Mouse (Mus musculus) spleen, postnatal 36 days (tissue): Measurements from ENCODE around the gene Med15.

Source experiments
- DNase-seq, 2 experiments: peaks; one replicate each; pipeline ENCODE4 v3.0.0; 2022; ENCODE audit warnings: low spot score in 2 of 2, mixed read lengths in 1 of 2

The Med15 gene

DNA sequence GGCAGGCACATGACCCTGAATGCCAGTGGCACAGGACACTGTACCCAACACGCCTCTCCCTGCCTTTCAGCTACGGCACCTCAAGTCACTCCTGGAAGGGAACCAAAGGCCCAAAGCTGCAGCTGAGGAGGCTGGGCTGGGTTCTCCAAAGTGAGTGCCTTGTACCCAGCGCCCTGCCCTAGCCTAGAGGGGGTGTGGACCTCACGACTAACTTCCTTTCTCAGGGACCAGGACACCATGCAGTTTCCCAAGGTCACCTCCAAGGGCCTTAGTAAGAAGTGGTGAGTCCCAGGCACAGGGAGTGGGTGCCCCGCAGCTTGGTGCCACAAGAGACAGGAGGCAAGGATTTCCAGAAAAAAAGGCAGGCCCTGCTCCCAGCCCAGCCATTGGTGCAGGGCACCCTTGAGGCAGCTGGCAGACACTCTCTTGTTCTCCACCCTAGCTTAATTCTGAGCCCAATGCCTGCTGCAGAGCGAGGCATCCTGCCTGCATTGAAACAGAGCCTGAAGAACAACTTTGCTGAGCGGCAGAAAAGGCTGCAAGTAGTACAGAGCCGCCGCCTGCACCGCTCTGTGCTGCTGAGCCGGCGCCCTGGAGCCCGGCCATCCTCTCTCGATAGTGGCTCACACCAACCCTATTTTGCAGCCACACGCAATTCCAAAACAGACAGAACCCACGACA lies 82.6 kb downstream of the Med15 start:
- DNase-seq, result no peak

DNA sequence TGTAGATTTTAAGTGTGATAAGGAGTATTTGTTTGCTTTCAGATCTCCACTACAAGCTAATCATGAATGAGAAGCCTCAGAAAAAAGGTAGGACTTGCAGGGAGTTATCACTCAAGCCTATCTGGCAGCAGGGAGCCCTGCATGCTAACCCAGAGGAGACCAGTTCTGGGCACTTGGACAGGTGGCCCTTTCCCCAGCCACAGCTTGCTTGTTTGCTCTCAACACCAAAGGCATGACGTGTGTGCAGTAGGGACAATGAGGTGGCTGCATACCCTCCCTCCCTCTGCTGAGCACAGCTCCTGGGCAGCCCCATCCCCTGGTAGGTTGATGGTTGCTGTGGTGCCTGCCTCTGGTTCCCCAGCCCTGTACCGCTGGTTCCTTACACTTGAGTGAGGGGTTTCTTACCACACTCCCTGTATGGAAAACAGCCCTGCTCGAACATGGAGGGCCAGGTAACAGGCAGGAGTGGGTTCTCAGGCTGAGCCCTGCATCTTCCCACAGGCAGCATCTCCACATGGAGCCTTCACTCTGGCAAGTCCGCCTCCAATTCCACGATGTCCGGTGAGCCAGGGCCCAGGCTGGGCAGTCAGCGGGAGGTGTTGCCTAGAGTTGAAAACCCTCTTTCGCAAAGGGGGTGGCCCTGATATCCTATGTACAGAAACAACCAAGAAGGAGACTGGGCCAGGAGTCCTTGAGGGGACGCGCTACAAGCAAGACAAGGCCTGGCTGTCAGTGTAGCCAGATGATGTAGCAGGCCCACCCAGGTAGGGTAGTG lies 84.9 kb downstream of the Med15 start:
- DNase-seq, result no peak

DNA sequence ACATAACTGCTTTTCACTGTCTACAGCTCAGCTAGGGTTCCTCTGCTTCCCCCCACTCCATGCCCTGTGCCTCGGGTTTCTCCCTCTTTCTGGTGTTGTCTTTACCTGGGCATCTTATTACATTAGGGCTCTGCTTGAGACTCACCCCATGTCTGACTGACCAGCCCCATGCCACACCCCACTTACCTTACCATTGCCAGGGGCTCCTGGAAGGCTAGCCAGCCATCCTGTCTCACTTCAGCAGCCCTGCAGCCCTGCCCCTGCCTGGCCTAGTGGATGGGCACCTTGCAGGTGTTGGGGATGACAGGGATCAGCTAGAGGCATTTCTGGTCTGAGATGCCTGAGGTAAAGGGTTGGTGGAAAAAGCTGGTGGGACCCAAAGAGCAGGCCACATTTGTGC lies 85.5 kb downstream of the Med15 start:
- no peak for DNase-seq

DNA sequence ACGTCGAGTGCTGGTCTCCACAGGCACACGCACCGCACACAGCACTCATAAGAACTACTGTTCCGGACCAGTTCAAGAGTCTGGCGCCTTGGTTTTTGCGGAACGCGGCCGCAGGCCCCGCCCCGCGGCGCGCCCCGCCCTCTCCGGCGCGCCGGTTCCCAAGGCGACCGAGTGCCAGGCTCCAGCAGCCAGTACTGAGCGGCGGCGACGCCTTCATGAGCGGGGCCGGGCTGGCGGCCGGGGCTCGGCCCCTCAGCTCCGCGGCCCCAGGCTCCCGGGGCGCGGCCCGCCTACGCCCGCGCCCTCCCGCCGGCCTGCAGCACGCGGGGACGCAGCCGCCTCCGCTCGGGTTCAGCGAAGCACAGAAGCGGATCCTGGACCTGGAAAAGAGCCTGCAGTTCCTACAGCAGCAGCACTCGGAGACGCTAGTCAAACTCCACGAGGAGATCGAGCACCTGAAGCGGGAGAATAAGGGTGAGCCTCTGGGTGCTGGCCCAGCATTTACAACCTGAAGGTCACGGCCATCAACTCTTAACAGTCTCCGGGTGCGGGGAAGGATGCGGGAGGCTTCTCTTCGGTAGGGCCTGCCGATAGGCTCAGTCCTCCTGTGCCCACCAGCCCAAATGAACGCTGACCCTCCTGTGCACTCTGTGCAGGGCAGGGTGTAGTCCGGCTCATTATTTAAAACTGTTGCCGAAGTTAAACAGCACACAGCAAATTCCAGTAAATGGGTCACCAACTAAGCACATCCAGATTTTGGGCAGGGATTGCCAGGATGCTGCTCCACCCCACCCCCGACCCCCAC lies 86.2 kb downstream of the Med15 start, which contains the start of gene Ccdc74a:
Gene Ccdc74a (plus strand): TSS at position 161 of the 805 bp plus-strand sequence.
- peak; percentile 81 to 83 for DNase-seq

DNA sequence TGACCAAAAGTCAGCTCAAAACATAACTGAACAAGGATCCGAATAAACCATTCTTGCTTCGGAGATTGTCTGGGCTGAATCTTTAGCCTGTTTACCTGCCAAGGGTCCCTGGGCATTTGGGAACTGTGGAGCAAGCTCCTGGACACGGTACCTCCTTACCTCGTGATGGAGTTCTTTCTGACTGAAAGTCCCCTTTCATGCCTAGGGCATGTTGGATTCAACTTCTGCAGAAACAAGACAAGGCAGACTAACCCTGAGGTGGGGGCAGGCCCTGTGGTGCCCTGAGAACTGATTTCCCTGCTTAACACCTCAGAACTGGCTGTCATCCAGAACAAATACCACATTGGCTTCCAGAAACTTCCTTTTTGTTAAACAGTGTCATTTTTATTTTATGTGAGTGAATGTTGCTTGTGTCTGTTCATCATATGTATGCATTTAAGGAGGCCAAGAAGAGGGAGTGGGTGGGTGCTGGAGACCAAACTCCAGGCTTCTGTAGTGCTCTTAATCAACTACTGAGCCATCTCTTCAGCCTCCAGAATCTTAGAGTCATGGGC lies 89.2 kb downstream of the Med15 start:
- DNase-seq, result no peak

DNA sequence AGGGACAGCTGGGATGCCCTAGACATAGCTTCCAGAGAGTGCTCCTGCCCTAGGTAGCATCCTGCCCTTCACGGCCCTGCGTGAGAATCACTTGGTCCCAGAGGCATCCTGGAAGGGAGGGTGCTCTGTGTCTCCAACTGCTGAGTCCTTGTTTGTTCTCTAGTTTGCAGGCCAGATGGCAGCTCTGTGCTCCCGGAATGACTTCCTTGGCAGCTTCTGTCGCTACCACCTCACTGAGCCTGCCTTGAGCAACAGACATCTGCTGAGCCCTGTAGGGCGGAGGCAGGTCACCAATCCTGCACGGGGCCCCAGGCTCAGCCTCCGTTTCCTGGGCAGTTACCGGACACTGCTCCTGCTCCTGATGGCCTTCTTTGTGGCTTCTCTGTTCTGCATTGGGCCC lies 90.4 kb downstream of the Med15 start:
- no peak for DNase-seq

DNA sequence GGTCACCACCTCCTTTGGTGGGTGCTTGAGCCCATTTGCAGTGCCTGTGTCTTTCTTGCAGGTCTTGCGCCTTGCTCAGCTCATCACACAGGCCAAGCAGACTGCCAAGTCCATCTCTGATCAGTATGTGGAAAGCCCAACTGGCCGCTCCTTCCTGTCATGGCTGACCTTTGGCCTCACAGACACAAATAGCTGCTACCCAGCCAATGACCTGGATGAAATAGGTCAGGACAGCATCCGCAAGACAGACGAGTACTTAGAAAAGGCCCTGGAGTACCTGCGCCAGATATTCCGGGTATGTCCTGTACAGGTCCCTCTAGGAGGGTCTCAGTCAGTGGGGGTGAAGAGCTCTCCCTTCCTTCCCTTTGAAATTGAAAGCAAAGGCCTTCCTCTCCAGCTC lies 91.4 kb downstream of the Med15 start:
- DNase-seq, result no peak

DNA sequence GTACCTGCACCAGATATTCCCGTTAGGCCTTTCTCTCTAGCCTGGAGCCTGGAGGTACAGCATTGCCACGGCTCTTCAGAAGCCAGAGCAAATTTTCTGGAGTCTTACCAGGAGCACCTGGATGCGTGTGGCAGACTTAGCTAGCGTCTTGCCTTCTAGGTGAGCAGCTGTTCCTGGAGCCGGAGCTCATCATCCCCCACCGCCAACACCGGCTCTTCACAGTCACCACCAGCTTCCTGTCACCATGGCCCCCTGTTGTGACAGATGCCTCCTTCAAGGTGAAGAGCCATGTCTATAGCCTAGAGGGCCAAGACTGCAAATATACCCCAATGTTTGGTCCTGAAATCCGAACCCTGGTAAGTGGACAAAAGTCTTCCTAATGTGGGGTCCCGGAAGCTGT lies 92.0 kb downstream of the Med15 start:
- no peak for DNase-seq

DNA sequence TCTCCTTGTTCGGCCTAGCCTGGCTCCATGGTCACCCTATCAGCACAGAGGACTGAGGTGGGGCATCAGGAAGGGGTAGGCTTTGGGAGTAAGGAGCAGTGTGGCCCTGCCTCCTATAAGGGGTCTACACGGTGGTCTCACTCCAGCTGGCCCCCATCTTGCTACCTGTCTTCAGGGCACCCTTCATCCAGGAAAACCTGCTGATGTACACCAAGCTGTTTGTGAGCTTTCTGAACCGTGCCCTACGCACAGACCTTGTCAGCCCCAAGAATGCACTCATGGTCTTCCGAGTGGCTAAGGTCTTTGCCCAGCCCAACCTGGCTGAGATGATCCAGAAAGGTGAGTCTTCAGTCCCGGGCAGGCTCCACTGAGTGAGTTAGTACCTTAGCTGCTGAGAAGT lies 92.7 kb downstream of the Med15 start:
- DNase-seq, result no peak

DNA sequence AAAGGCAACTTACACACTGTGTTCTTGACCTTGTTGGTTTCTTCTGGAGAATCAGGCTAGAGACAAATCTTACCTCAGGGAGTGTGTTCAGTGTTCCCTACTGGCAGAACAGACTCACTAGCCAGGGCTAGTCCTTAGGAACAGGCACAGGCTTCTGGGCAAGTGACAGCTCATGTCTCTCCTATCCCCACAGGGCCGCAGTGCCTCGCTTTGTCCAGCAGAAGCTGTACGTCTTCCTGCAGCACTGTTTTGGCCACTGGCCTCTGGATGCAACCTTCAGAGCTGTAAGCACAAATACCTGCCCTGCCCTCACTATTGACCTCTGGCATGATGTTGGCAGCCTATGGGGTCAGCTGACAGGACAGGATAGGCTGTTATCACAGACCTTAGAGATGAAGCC lies 93.6 kb downstream of the Med15 start:
- DNase-seq, result no peak

DNA sequence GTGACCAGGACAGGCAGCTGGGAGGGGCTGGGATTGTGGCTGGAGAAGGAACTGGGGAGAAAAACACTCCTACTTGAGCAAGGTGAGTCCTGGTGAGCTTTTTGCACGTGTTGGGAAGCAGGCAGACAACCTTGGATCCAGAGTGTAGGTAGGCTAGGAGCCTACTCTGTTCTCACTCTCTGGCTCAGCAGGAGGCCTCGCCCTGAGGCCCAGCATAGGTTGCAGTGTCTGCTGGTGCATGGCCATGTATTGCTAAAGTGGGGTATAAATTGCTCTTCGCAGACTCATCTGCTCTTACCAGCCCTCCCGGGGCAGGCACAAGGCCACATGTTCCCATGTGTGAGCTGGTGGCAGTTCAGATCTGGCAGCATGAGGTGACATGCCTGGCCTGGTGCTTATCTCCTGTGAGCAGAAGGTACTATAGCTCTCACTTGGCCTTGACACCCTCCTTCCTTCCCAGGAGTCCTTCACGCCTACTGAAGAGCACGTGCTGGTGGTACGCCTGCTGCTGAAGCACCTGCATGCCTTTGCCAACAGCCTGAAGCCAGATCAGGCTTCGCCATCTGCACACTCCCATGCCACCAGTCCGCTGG lies 94.6 kb downstream of the Med15 start:
- DNase-seq, result peak; percentile 63 to 78

DNA sequence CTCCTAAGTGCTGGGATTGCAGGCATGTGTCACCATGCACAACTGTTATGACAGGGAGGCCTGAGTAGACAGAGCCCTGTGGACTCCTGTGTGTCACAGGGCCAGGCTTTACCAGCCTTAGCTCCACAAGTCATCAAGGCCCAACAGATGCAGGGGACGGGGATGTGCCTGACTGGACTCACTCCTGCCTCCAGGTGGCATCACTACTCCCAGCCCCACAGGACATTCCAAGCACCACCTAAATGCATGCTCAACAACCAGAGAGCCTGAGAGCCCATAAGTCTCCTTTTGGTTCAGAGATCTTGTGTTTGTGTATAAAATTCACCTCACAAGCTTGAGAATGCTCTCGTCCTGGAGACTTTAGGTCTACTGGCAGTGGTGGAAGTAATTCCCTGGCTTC lies 95.1 kb downstream of the Med15 start:
- no peak for DNase-seq

DNA sequence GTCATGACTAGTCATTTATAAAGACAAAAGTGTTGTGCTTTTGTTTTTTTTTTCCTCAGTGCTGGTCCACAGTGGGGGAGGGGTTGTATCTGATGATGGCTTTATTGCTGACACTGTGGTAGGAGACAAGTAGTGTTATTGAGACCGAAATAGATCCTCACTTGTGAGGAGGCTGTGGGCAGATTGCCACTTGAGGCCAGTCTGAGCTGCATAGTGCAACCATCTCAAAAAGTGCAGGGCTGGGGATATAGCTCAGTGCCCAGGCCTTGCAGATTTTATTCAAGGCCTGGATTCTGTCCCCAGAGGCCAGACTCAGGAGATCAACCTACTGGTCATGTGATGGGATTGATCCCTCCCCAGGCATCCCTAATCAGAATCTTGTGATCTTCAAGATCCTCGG lies 95.8 kb downstream of the Med15 start:
- DNase-seq, result no peak

DNA sequence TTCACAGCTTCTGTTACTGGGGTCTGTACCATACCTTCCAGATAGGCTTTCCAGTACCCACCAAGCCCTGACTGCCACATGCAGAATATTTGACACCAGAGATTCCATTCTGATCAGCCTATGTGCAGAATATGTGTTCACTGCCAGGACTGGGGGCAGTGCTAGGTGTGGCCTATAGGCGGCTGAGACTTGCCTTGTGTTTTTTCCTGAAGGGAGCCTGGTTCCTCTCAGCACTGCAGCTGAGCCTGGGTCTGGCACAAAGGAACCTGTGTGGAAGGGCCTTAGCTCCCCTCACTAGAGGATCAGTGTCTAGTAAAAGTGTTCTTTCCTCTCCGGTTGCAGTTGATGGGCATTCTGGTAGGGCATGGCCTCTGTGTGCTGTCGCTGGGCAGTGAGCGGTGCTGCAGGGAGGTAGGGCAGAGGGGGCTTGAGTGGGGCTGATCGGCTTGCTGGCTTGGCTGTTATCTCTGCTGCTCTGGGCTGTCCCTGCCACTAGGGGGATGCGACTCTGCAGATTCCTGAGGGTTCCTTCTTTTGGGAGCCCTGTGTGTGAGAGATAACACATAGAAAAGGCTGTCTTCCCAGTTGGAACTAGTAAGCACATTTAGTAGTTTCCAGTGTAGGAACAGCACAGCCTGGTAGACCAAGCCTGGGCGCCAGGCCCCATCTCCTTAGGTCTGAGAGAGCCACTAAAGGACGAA lies 99.1 kb downstream of the Med15 start:
- no peak for DNase-seq

DNA sequence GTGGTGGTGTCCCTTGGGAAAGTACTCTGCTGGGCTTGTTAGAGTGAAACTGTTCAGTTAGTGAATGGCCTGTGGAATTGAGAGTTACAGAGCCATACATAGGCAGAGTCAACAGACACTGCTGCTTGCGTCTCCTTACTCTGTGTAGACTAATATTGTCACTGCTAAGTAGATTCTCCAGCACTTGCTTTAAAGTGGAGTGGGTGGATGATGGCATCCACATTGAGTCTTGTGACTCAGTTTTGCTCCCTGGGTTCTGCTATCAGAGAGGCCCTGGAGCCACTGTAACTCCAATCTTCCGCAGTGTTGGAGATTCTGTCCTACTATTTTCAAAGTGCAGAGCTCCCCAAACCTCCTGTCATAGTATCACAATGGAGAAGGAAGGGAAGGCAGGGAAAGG lies 100.1 kb downstream of the Med15 start:
- DNase-seq, result no peak

DNA sequence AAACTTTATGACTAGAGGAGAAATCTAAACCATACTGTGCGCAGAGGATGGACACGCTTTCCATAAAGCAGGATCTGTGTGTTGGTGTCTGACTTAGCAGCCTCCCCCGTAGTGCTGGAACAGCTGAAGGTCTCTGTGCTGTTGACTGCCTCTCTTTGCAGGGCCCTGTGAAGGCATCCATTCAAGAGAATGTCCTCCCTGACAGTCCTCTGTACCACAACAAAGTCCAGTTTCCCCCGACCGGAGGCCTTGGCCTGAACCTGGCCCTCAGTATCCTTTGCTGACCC lies 106.5 kb downstream of the Med15 start:
- DNase-seq, result no peak

DNA sequence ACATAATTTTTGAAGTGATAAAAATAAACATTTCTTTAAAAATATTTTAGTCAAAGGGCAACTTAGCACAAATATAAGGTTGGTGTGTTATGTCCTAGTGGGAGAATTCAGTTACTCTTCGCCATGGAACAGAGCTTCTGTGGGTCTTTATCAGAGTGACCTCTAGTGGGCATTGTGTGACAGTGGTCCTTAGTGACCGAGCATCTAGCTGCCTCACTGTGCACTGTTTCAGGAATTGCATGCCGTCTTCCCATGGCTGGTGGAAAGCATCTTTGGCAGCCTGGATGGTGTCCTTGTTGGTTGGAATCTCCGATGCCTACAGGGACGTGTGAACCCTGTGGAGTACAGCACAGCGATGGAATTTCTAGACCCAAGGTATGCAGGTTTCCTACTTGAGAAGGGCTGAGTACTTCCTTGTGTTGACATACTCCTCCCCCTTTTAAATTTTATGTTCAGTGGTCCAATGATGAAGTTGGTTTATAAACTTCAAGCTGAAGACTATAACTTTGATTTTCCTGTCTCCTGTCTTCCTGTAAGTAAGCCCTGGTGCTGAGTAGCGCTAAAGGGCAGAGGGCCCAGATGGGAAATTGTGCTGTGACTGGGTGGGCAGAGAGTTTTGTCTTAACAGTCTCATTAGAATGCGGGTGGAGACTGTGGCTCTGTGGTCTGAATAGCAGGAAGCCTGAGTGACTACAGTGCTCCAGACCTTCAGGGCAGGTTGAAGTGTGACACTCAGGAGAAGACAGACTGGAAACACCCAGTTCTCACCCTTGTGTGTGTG lies 107.0 kb downstream of the Med15 start:
- no peak for DNase-seq

DNA sequence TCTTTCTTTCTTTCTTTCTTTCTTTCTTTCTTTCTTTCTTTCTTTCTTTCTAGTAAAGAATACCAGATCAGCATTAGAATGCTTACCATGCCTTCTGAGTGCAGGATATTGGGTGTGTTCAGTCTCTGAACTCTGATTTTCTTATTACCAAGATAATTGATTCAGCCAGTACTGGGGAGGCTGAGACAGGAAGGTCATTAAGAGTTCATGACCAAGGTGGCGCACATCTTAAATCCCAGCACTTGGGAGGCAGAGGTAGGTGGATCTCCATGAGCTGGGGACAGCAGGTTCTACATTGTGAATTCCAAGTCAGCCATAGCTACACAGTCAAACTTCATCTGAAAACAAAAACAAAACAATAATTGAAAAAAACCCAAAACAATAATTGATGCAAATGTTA lies 110.8 kb downstream of the Med15 start:
- no peak for DNase-seq

DNA sequence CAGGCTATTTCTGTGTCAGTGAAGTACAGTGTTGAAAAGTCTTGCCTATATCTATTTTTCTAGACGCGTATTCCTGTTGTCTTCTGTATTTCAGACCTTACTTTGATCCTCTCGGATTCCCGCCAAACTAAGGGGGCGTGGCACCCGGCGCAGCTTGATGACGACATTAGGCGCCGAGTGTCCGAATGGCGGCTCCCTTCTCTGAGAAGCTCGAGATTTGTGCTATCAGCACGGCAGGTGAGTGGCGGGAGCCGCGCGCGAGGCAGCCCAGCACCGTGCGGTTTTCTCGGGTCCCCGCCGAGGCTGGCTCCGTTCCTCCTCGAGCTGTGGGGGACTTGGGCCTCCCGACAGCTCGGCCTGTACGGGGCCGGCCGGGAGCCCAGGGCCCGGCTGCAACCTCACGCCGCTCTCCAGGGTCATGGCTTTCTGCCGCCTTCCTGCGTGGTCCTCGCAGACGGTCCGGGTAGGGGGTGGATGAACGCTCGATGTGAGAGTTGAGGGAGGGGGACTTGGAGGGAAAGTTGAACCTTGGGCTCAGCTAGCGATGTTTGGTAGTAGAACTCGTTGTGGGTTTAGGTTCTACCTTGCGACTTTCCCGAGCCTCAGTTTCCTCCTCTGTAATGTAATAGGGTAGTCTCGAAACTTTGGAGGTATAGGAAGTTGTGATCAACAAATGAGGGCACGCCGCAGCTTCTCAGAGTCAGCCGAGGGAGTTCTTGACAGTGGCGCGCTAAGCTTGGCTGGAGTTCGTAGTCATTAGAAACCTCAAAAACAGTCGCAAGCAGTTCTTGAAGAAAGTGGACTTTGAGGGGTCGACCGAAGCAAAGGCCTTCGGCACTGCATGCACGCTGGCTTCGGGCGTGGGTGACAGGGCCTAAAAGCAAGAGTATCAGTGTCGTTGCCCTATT lies 113.2 kb downstream of the Med15 start, which contains the start of gene Smpd4:
Gene Smpd4 (plus strand): TSS at position 157 of the 908 bp plus-strand sequence.
- peak; percentile 79 to 88 for DNase-seq
